Mouse (Mus musculus) heart, embryonic 15.5 days (tissue): ENCODE measurements around the gene Abcb5. TPM values are rescaled to one million over a fixed set of nuclear protein-coding genes. Genes with fewer than 3 reads are reported as not detected.

Experiments used
- ATAC-seq: fragments of 200-750 bp; cut with Nextera tagmentation; replicated peaks from 2 replicates; pipeline ENCODE4 v1.8.0; 2017; ENCODE audit warnings: low read depth, moderate TSS enrichment; ENCODE audit not compliant: insufficient number of reproducible peaks, insufficient read depth, low FRiP score
- H3K27ac ChIP-seq: fragments of 300-500 bp; sonication (generic); 2 replicates; pipeline ENCODE4 v1.5.1; 2015; ENCODE audit warnings: mild to moderate bottlenecking, inconsistent platforms
- H3K27me3 ChIP-seq: fragments of 300-500 bp; sonication (generic); 2 replicates; pipeline ENCODE4 v1.6.1; 2015; ENCODE audit warnings: inconsistent platforms
- H3K36me3 ChIP-seq: fragments of 300-500 bp; sonication (generic); 2 replicates; pipeline ENCODE4 v1.6.1; 2015; ENCODE audit warnings: mild to moderate bottlenecking, inconsistent platforms
- H3K4me1 ChIP-seq: fragments of 300-500 bp; sonication (generic); replicated peaks from 2 replicates; pipeline ENCODE4 v1.6.1; 2015; ENCODE audit warnings: inconsistent platforms
- H3K4me2 ChIP-seq: fragments of 300-500 bp; sonication (generic); 2 replicates; pipeline ENCODE4 v1.6.1; 2015; ENCODE audit warnings: inconsistent platforms, mild to moderate bottlenecking, moderate library complexity
- H3K4me3 ChIP-seq: fragments of 300-500 bp; sonication (generic); 2 replicates; pipeline ENCODE4 v1.5.1; 2015; ENCODE audit warnings: mild to moderate bottlenecking, inconsistent platforms
- H3K9ac ChIP-seq: fragments of 300-500 bp; sonication (generic); 2 replicates; pipeline ENCODE4 v1.6.1; 2015; ENCODE audit warnings: mild to moderate bottlenecking, inconsistent platforms
- H3K9me3 ChIP-seq: fragments of 300-500 bp; sonication (generic); replicated peaks from 2 replicates; pipeline ENCODE4 v1.6.1; 2016; ENCODE audit warnings: inconsistent platforms
- WGBS: fragments of 180-500 bp; shearing (Covaris S2); methylation state at CpG from one replicate; pipeline ENCODE4 v1.1.7; 2015; ENCODE audit warnings: mixed read lengths; 5-methylcytosine and 5-hydroxymethylcytosine counted together
- polyA plus RNA-seq: library from polyadenylated mRNA; unstranded; fragments of >200 nt; fragmentation: Nextera tagmentation; extraction: Ambion mirVana; gene quantifications from 2 replicates; pipeline ENCODE4 v1.2.1, GENCODE M21; 2015

The Abcb5 gene
- polyA plus RNA-seq, 1 experiment from 2014 or later, result not detected

GRCm38 (mm10) chr12:118839398-118839797 lies 126.8 kb downstream of the Abcb5 start:
- peaks cover 17% of the 10 kb centered on the region for H3K4me1 ChIP-seq
- no peak overlapping the region for H3K4me3 ChIP-seq
- H3K9me3 ChIP-seq, result no peaks in the 10 kb centered on the region
- no peak overlapping the region for H3K9ac ChIP-seq
- WGBS, result 10% methylated on average over 5 of the region's 5 CpGs
- no peak for ATAC-seq
- no peaks in the 10 kb centered on the region for H3K36me3 ChIP-seq
- H3K4me2 ChIP-seq, result no peak overlapping the region
- peaks cover 89% of the 10 kb centered on the region for H3K27me3 ChIP-seq
- no peak overlapping the region for H3K27ac ChIP-seq

GRCm38 (mm10) chr12:118838260-118838659 lies 128.0 kb downstream of the Abcb5 start:
- Histone ChIP-seq H3K4me3 (no peak overlapping the region), H3K9me3 (no peaks in the 10 kb centered on the region), H3K36me3 (no peaks in the 10 kb centered on the region), H3K27me3 (peaks cover 77% of the 10 kb centered on the region), H3K4me1 (peaks cover 17% of the 10 kb centered on the region), H3K4me2 (no peak overlapping the region), H3K9ac (no peak overlapping the region), H3K27ac (no peak overlapping the region)
- ATAC-seq, result no peak
- 9% methylated on average over 2 of the region's 2 CpGs for WGBS

- Histone ChIP-seq H3K4me1 (peaks cover 13% of the 10 kb centered on the region), H3K9me3 (no peaks in the 10 kb centered on the region), H3K27ac (no peak overlapping the region), H3K4me2 (peak overlapping the region; percentile 94), H3K4me3 (peak overlapping the region; percentile 66), H3K27me3 (peaks cover 68% of the 10 kb centered on the region), H3K9ac (no peak overlapping the region), H3K36me3 (no peaks in the 10 kb centered on the region)
- no peak for ATAC-seq
- 3% methylated on average over 11 of the region's 11 CpGs for WGBS
Observed at GRCm38 (mm10) chr12:118837361-118837760, 128.9 kb downstream of the Abcb5 start.

- Histone ChIP-seq H3K27me3 (peaks cover 63% of the 10 kb centered on the region), H3K36me3 (no peaks in the 10 kb centered on the region), H3K9me3 (no peaks in the 10 kb centered on the region), H3K4me2 (peak overlapping the region; percentile 94), H3K4me1 (peaks cover 13% of the 10 kb centered on the region), H3K9ac (peak overlapping the region; percentile 52), H3K4me3 (peak overlapping the region; percentile 66), H3K27ac (no peak overlapping the region)
- under 1% methylated on average over 58 of the region's 72 CpGs for WGBS
- ATAC-seq, result peak; percentile 80
Observed at GRCm38 (mm10) chr12:118836411-118837341, 129.5 kb downstream of the Abcb5 start.

GRCm38 (mm10) chr12:118829881-118830280 lies 136.3 kb downstream of the Abcb5 start:
- Histone ChIP-seq H3K9me3 (no peaks in the 10 kb centered on the region), H3K36me3 (no peaks in the 10 kb centered on the region), H3K9ac (no peak overlapping the region), H3K4me1 (no peaks in the 10 kb centered on the region), H3K27me3 (peaks cover 2% of the 10 kb centered on the region), H3K4me2 (no peak overlapping the region), H3K27ac (no peak overlapping the region), H3K4me3 (no peak overlapping the region)
- WGBS, result 83% methylated on average over 6 of the region's 6 CpGs
- ATAC-seq, result no peak

Other genes starting within 250 kb of the Abcb5 start
- gene Sp8, start 120.1 kb downstream of the Abcb5 start, polyA plus RNA-seq, result not detected in 2 replicates